Mouse (Mus musculus) CD4-positive, CD25-positive, alpha-beta regulatory T cell, adult 2 months (primary cell): ENCODE measurements around the gene Olfr497.

ENCODE experiments used
- DNase-seq: peaks from one replicate; pipeline ENCODE4 v3.0.0-alpha.2; 2012; ENCODE audit warnings: low read depth, low spot score

The Olfr497 gene

DNA sequence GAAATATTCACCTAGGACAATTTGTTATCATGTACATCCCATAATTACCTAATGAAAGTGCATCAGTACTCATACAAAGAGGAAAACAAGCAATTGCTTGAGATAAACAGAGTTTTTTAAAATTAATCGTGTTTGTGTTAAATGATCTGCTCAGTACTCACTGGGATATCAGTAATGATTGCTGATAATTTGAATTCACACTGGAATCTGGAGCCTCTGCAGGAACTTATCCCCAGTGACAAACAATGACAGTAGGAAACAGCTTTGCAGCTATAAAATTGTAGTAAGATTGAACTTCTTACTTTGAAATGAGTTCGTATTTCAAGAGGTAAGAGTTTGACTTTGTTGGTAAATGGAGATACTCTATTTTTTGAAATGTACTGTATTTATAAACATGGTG is at the start of gene Olfr497:
TSS of gene Olfr497 (plus strand) at position 301 of the 400 bp plus-strand sequence.
- no peak for DNase-seq

DNA sequence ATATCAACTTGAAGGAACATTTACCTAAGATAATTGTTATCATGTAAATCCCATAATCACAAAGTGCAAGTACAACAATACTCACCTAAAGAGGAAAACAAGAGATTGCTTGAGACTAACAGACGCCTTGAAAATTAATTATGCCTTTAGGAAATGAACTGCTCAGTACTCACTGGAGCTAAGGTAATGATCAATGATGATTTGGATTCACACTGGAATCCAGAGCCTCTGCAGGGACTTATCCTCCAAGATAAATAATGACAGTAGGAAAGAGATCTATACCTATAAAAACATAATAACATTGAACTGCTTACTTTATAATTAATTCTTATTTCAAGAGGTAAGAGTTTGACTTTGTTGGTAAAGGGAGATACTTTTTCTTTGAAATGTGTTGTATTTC is 27.4 kb upstream of the Olfr497 start, which contains the start of gene Olfr495:
TSS of gene Olfr495 (plus strand) at position 301 of the 400 bp plus-strand sequence.
- no peak for DNase-seq

DNA sequence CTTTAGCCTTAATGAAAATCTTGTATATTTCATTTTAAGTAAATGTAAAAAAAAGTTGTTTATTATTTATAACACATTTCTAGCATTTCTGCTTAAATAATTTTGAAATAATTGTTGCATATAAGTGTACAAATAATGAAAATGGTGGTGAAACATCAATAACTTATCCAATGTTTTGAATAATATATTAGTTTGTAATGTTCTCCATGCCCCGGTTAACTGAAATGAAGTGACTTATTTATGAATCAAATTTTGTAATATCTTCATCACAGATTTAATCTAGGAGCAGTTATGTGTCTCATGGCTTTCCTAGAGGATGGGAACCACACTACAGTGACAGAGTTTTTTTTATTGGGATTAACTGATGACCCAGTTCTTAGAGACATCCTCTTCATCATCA is 44.8 kb downstream of the Olfr497 start, which contains the start of gene Olfr498:
TSS of gene Olfr498 (plus strand) at position 301 of the 400 bp plus-strand sequence.
- no peak for DNase-seq
